Mouse (Mus musculus) ovary, adult 18-20 months (tissue): ENCODE measurements around the gene Myo3b.

Experiments
- DNase-seq: peaks from one replicate; pipeline ENCODE4 v3.0.0; 2022; ENCODE audit warnings: low spot score, mixed read lengths

Gene Myo3b

GRCm38 (mm10) chr2:70065729-70066300 is 26.9 kb downstream of the Myo3b start:
- no peak for DNase-seq

GRCm38 (mm10) chr2:70066338-70067022 is 27.6 kb downstream of the Myo3b start:
- DNase-seq: no peak

- DNase-seq: no peak
Measured at GRCm38 (mm10) chr2:70069861-70070260, 30.9 kb downstream of the Myo3b start.

- DNase-seq: no peak
Measured at GRCm38 (mm10) chr2:70083444-70084020, 44.6 kb downstream of the Myo3b start.

- DNase-seq: no peak
Measured at GRCm38 (mm10) chr2:70091261-70091660, 52.3 kb downstream of the Myo3b start.

GRCm38 (mm10) chr2:70091801-70092522 is 53.0 kb downstream of the Myo3b start:
- no peak for DNase-seq

GRCm38 (mm10) chr2:70092665-70093064 is 53.7 kb downstream of the Myo3b start:
- no peak for DNase-seq

- no peak for DNase-seq
Measured at GRCm38 (mm10) chr2:70094446-70094845, 55.5 kb downstream of the Myo3b start.

GRCm38 (mm10) chr2:70097229-70098095 is 58.5 kb downstream of the Myo3b start:
- no peak for DNase-seq

GRCm38 (mm10) chr2:70099459-70099858 is 60.5 kb downstream of the Myo3b start:
- DNase-seq: no peak

- DNase-seq: no peak
Measured at GRCm38 (mm10) chr2:70105286-70106030, 66.5 kb downstream of the Myo3b start.

GRCm38 (mm10) chr2:70109010-70109409 is 70.1 kb downstream of the Myo3b start:
- peak; percentile 60 for DNase-seq

GRCm38 (mm10) chr2:70113798-70114782 is 75.2 kb downstream of the Myo3b start:
- peak; percentile 40 for DNase-seq

- DNase-seq: no peak
Measured at GRCm38 (mm10) chr2:70118376-70119264, 79.7 kb downstream of the Myo3b start.

- DNase-seq: no peak
Measured at GRCm38 (mm10) chr2:70119265-70119663, 80.3 kb downstream of the Myo3b start.

- no peak for DNase-seq
Measured at GRCm38 (mm10) chr2:70126330-70126729, 87.4 kb downstream of the Myo3b start.

- peak; percentile 31 for DNase-seq
Measured at GRCm38 (mm10) chr2:70126783-70127182, 87.9 kb downstream of the Myo3b start.

GRCm38 (mm10) chr2:70127351-70128148 is 88.6 kb downstream of the Myo3b start:
- no peak for DNase-seq
